Mouse (Mus musculus): ENCODE results near the gene Tmem69. TPM values are rescaled to one million over a fixed set of nuclear protein-coding genes. Genes with fewer than 3 reads are reported as not detected.
A peak's percentile ranks its signal among the peaks of the same experiment; 100 is the strongest.

Gene Tmem69
- total RNA-seq (2021) (10 to 100 TPM; 24.8 to 30.5 TPM), polyA plus RNA-seq (2012; rRNA removed) (12.0 and 19.1 TPM in 2 replicates)
- long read RNA-seq: 0 reads

- no peak for TF ChIP-seq CTCF (IDR thresholded peaks at IDR 0.05)
- peak; percentile 70; the same call in 1 of the 2 replicates for TF ChIP-seq POLR2A (IDR thresholded peaks at IDR 0.05; ENCODE audit: insufficient read depth, low read depth, low read length)
- TF ChIP-seq EP300 (IDR thresholded peaks at IDR 0.05; ENCODE audit: insufficient read depth, low read depth, low read length): 0 out of 2 replicates have a peak, but pooled peaks have one; percentile 63
- Histone ChIP-seq H3K9ac (ENCODE audit: low read depth, low read length) (peak within 1 kb of the TSS; percentile 73), H3K4me3 (peak within 1 kb of the TSS; percentile 96), H3K36me3 (ENCODE audit: control insufficient read depth, insufficient read depth, low read length) (peaks cover 12% of the 10 kb centered on the region), H3K27me3 (ENCODE audit: control insufficient read depth, insufficient read depth, low read length) (no peaks in the 10 kb centered on the region), H3K4me1 (ENCODE audit: control insufficient read depth, insufficient read depth, low read length) (peaks cover 1% of the 10 kb centered on the region; the same call in 1 of the 2 replicates), H3K79me2 (replicated peaks; ENCODE audit: control insufficient read depth, insufficient read depth, low read length) (0 out of 2 replicates have a peak, but pooled peaks cover 2% of the 10 kb centered on the region), H3K27ac (peak within 1 kb of the TSS; percentile 95)
- intact Hi-C loops (cut with DNase I): loop anchor here (5.0 to 10.0 kb wide), 5 partner anchors 42 to 437 kb away; partner anchors contain the start of genes Ccdc17, Ipp, Mast2 and Urod
- WGBS: 2% methylated on average over 23 of the region's 23 CpGs
- DNase-seq: peak; percentile 79 to 81
Observed at GRCm38 (mm10) chr4:116555413-116556300, at the start of gene Tmem69. Gene Tmem69, minus strand, starts transcription at chr4:116555936.

GRCm38 (mm10) chr4:116596978-116597881 is 41.5 kb upstream of the Tmem69 start:
- Histone ChIP-seq H3K9ac (ENCODE audit: low read depth, low read length) (peak overlapping the region; percentile 86), H3K79me2 (replicated peaks; ENCODE audit: control insufficient read depth, insufficient read depth, low read length) (no peaks in the 10 kb centered on the region), H3K27me3 (ENCODE audit: control insufficient read depth, insufficient read depth, low read length) (no peaks in the 10 kb centered on the region), H3K4me1 (ENCODE audit: control insufficient read depth, insufficient read depth, low read length) (peaks cover 2% of the 10 kb centered on the region; the same call in 1 of the 2 replicates), H3K27ac (peak overlapping the region; percentile 74), H3K36me3 (ENCODE audit: control insufficient read depth, insufficient read depth, low read length) (peaks cover 1% of the 10 kb centered on the region; the same call in 1 of the 2 replicates), H3K4me3 (peak overlapping the region; percentile 65)
- under 1% methylated on average over 50 of the region's 50 CpGs for WGBS
- peak; percentile 89 to 92 for DNase-seq
- peak; percentile 31; the same call in 1 of the 2 replicates for TF ChIP-seq EP300 (IDR thresholded peaks at IDR 0.05; ENCODE audit: insufficient read depth, low read depth, low read length)
- peak; percentile 34 for TF ChIP-seq CTCF (IDR thresholded peaks at IDR 0.05)
- peak; percentile 74 for TF ChIP-seq POLR2A (IDR thresholded peaks at IDR 0.05; ENCODE audit: insufficient read depth, low read depth, low read length)
- intact Hi-C loops (cut with DNase I): loop anchor here (5.0 kb wide), 1 partner anchor 40 kb away; the partner anchor contains the start of genes Gpbp1l1 and Tmem69

- intact Hi-C loops (cut with DNase I): loop anchor here (5.0 kb wide), 1 partner anchor 39 kb away; the partner anchor contains the start of genes Gpbp1l1 and Tmem69
- Histone ChIP-seq H3K27ac (peak within 1 kb of the TSS; percentile 74), H3K36me3 (ENCODE audit: control insufficient read depth, insufficient read depth, low read length) (peaks cover 1% of the 10 kb centered on the region; the same call in 1 of the 2 replicates), H3K4me3 (peak within 1 kb of the TSS; percentile 65), H3K27me3 (ENCODE audit: control insufficient read depth, insufficient read depth, low read length) (no peaks in the 10 kb centered on the region), H3K9ac (ENCODE audit: low read depth, low read length) (peak within 1 kb of the TSS; percentile 86), H3K4me1 (ENCODE audit: control insufficient read depth, insufficient read depth, low read length) (peaks cover 2% of the 10 kb centered on the region; the same call in 1 of the 2 replicates), H3K79me2 (replicated peaks; ENCODE audit: control insufficient read depth, insufficient read depth, low read length) (no peaks in the 10 kb centered on the region)
- DNase-seq: peak in 1 of 2 experiments; percentile 3
- no peak for TF ChIP-seq POLR2A (IDR thresholded peaks at IDR 0.05; ENCODE audit: insufficient read depth, low read depth, low read length)
- no peak for TF ChIP-seq CTCF (IDR thresholded peaks at IDR 0.05)
- no peak for TF ChIP-seq EP300 (IDR thresholded peaks at IDR 0.05; ENCODE audit: insufficient read depth, low read depth, low read length)
- WGBS: 17% methylated on average over 5 of the region's 5 CpGs
Observed at GRCm38 (mm10) chr4:116596379-116596778, 40.6 kb upstream of the Tmem69 start, which contains the start of gene Ccdc17. Gene Ccdc17, plus strand, starts transcription at chr4:116596654.

GRCm38 (mm10) chr4:116595793-116596192 is 40.1 kb upstream of the Tmem69 start:
- DNase-seq: no peak
- Histone ChIP-seq H3K4me3 (no peak overlapping the region), H3K4me1 (ENCODE audit: control insufficient read depth, insufficient read depth, low read length) (peaks cover 2% of the 10 kb centered on the region; the same call in 1 of the 2 replicates), H3K27me3 (ENCODE audit: control insufficient read depth, insufficient read depth, low read length) (no peaks in the 10 kb centered on the region), H3K79me2 (replicated peaks; ENCODE audit: control insufficient read depth, insufficient read depth, low read length) (no peaks in the 10 kb centered on the region), H3K9ac (ENCODE audit: low read depth, low read length) (no peak overlapping the region), H3K36me3 (ENCODE audit: control insufficient read depth, insufficient read depth, low read length) (peaks cover 1% of the 10 kb centered on the region; the same call in 1 of the 2 replicates), H3K27ac (no peak overlapping the region)
- TF ChIP-seq CTCF (IDR thresholded peaks at IDR 0.05) (no peak), POLR2A (IDR thresholded peaks at IDR 0.05; ENCODE audit: insufficient read depth, low read depth, low read length) (no peak), EP300 (IDR thresholded peaks at IDR 0.05; ENCODE audit: insufficient read depth, low read depth, low read length) (no peak)
- intact Hi-C loops (cut with DNase I): loop anchor here (5.0 kb wide), 1 partner anchor 38 kb away; the partner anchor contains the start of genes Gpbp1l1 and Tmem69
- 84% methylated on average over 8 of the region's 8 CpGs for WGBS

Data from heart, adult 2 months (tissue).